Mouse (Mus musculus): ENCODE measurements around the gene Gys2. TPM values are rescaled to one million over a fixed set of nuclear protein-coding genes. Genes with fewer than 3 reads are reported as not detected.

Gene Gys2
- polyA plus RNA-seq, 1 experiment from 2014 or later = 4.4 TPM

DNA sequence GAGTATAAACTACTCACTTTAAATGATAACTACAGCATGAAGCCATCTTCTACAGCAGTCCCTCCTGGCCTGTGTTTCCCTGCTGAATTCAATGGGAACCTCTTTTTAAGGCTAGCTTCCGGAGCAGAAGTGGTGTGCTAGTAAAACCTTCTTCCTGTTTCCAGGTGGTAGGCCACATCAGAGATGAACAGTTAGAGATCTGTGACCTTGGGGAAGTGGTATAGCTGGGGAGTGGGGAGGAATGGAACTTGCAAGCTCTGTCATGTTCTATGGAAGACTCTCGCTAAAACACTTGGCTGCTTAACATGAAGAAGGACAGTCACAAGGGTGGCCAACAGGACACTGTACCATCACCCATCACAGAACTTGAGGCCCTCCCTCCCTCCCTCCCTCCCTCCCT lies 19.6 kb downstream of the Gys2 start:
- no peak overlapping the region for H3K27ac ChIP-seq
- no peak for ATAC-seq (ENCODE audit: insufficient read depth, low FRiP score, low read depth)
- H3K36me3 ChIP-seq = no peaks in the 10 kb centered on the region
- no peaks in the 10 kb centered on the region for H3K9me3 ChIP-seq
- no peak overlapping the region for H3K4me2 ChIP-seq
- no peak overlapping the region for H3K9ac ChIP-seq
- WGBS = 80% methylated on average over 2 of the region's 2 CpGs
- no peak overlapping the region for H3K4me3 ChIP-seq (replicated peaks)
- no peaks in the 10 kb centered on the region for H3K27me3 ChIP-seq (replicated peaks)
- H3K4me1 ChIP-seq = no peaks in the 10 kb centered on the region

DNA sequence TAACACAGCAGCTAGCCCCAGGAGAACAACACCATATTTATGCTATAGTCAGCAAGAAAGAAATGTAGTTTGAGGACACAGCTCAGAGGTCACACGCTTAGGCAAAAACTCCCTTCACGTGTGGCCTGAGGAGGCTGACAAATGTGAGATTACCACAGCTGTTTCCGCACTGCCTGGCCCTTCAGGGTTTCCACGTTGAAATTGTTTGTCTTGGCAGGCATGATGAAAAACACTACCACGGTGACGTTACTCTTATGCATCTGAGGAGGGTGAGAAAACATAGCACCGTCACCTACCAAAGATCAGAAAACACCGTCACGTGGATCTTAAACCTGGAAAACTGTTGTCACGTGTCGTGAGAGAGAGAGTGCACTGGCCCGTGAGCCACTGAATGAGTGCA lies 21.5 kb downstream of the Gys2 start:
- Histone ChIP-seq H3K36me3 (no peaks in the 10 kb centered on the region), H3K4me2 (no peak overlapping the region), H3K9me3 (no peaks in the 10 kb centered on the region), H3K4me1 (no peaks in the 10 kb centered on the region), H3K9ac (no peak overlapping the region), H3K27ac (no peak overlapping the region), H3K27me3 (replicated peaks) (no peaks in the 10 kb centered on the region), H3K4me3 (replicated peaks) (no peak overlapping the region)
- WGBS = 66% methylated on average over 12 of the region's 12 CpGs
- no peak for ATAC-seq (ENCODE audit: insufficient read depth, low FRiP score, low read depth)

DNA sequence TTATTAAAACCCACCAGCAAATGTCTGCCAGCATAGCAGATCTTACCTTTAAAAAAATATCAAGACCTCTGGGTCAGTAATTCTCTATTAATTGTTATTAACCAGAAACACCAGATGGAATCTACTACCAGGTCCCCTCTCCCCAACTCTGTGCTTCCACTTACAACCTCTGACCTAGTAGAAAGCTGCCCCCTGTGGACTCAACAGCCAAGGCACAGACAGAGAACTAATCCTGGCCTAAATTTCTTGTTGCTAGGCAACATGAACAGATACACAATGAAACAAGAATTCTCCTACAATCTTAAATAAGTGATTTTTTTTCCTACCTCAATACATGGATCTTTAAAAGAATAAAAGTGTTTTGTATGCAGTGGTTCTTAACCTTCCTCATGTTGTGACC lies 43.8 kb downstream of the Gys2 start:
- H3K4me2 ChIP-seq = no peak overlapping the region
- no peak overlapping the region for H3K9ac ChIP-seq
- H3K27ac ChIP-seq = no peak overlapping the region
- H3K4me1 ChIP-seq = no peaks in the 10 kb centered on the region
- ATAC-seq (ENCODE audit: insufficient read depth, low FRiP score, low read depth) = no peak
- H3K4me3 ChIP-seq (replicated peaks) = no peak overlapping the region
- H3K36me3 ChIP-seq = no peaks in the 10 kb centered on the region
- no peaks in the 10 kb centered on the region for H3K27me3 ChIP-seq (replicated peaks)
- H3K9me3 ChIP-seq = no peaks in the 10 kb centered on the region

DNA sequence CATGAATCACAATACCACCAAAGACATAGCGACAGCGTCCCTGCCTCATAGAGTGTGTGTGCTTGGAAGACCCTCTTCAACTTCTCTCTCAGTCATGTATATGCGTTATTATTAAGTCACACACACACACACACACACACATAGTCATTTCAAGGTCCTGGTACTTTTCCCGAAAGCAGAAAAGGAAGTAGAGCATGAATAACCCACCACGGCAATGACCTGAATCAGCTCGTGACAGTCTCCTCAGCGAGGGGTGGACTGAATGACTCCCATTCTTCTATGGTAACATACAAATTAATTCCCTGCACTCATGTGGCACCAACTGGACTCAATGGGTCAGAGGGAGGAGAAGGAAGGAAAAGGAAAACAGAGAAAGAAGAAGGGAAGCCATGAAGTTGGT lies 47.9 kb downstream of the Gys2 start:
- no peak for ATAC-seq (ENCODE audit: insufficient read depth, low FRiP score, low read depth)
- Histone ChIP-seq H3K27me3 (replicated peaks) (no peaks in the 10 kb centered on the region), H3K4me3 (replicated peaks) (no peak overlapping the region), H3K9me3 (no peaks in the 10 kb centered on the region), H3K36me3 (no peaks in the 10 kb centered on the region), H3K4me2 (no peak overlapping the region), H3K4me1 (no peaks in the 10 kb centered on the region), H3K27ac (no peak overlapping the region), H3K9ac (no peak overlapping the region)
- 75% methylated on average over 7 of the region's 7 CpGs for WGBS

DNA sequence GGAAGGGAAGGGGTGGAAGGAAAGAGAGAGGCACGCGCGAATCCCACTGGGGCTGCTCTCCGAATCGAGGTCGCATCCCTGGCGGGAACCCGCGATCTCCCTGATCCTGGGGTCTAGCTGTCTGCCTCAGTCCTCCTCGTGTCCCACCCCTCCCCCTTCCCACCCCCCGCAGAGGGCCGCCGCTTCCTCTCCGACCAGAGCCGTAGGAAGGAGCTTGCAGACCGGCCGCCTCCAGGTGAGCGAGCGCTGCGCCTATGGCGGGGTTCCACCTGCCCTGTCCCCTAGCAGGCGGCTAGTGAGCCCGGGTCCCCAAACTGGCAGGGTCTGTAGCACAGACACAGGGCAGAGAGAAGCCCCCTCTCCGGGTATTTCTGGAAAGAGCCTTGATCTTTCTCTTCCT lies 58.3 kb downstream of the Gys2 start:
- Histone ChIP-seq H3K4me3 (replicated peaks) (peak overlapping the region; percentile 19), H3K4me1 (no peaks in the 10 kb centered on the region), H3K27me3 (replicated peaks) (peaks cover 12% of the 10 kb centered on the region), H3K36me3 (no peaks in the 10 kb centered on the region), H3K27ac (no peak overlapping the region), H3K4me2 (peak overlapping the region; percentile 53), H3K9ac (no peak overlapping the region), H3K9me3 (no peaks in the 10 kb centered on the region)
- no peak for ATAC-seq (ENCODE audit: insufficient read depth, low FRiP score, low read depth)
- WGBS = 1% methylated on average over 24 of the region's 24 CpGs

- Histone ChIP-seq H3K4me1 (no peaks in the 10 kb centered on the region), H3K36me3 (no peaks in the 10 kb centered on the region), H3K4me3 (replicated peaks) (no peak overlapping the region), H3K27me3 (replicated peaks) (peaks cover 12% of the 10 kb centered on the region), H3K27ac (no peak overlapping the region), H3K4me2 (no peak overlapping the region), H3K9me3 (no peaks in the 10 kb centered on the region), H3K9ac (no peak overlapping the region)
- no peak for ATAC-seq (ENCODE audit: insufficient read depth, low FRiP score, low read depth)
- 14% methylated on average over 12 of the region's 12 CpGs for WGBS
These were observed 59.1 kb downstream of the Gys2 start for GRCm38 (mm10) chr6:142413845-142414244.

- Histone ChIP-seq H3K9ac (no peak within 1 kb of the TSS), H3K27me3 (replicated peaks) (peaks cover 12% of the 10 kb centered on the region), H3K4me3 (replicated peaks) (no peak within 1 kb of the TSS), H3K36me3 (no peaks in the 10 kb centered on the region), H3K4me2 (no peak within 1 kb of the TSS), H3K4me1 (no peaks in the 10 kb centered on the region), H3K27ac (no peak within 1 kb of the TSS), H3K9me3 (no peaks in the 10 kb centered on the region)
- 56% methylated on average over 11 of the region's 11 CpGs for WGBS
- ATAC-seq (ENCODE audit: insufficient read depth, low FRiP score, low read depth) = no peak
These were observed 59.9 kb downstream of the Gys2 start, which contains the start of gene Spx for GRCm38 (mm10) chr6:142412906-142413491. Gene Spx, plus strand, starts transcription at chr6:142413441.

DNA sequence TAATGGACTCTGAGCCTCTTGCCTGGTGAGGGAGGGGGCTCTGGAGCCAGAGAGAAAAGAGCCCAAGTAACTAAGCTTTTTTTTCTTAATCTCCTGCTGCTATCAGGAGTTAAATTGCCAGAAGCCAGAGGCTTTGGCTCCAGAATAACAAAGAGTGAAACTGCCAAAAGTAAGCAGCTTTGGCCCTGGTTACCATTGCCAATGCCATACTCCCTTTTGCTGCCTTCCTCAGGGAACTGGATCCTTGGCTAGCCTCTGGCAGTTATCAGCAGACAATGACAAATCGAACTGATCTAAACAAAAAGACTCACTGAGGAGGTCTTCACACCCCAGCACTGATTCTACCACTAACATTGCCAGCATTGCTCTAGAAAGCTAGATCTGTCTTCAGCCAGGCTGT lies 61.8 kb downstream of the Gys2 start:
- Histone ChIP-seq H3K9ac (no peak overlapping the region), H3K4me3 (replicated peaks) (no peak overlapping the region), H3K4me2 (no peak overlapping the region), H3K4me1 (no peaks in the 10 kb centered on the region), H3K36me3 (no peaks in the 10 kb centered on the region), H3K9me3 (no peaks in the 10 kb centered on the region), H3K27me3 (replicated peaks) (peaks cover 12% of the 10 kb centered on the region), H3K27ac (no peak overlapping the region)
- no peak for ATAC-seq (ENCODE audit: insufficient read depth, low FRiP score, low read depth)
- WGBS = 16% methylated on average over 1 of the region's 1 CpGs

- Histone ChIP-seq H3K4me2 (no peak overlapping the region), H3K27me3 (replicated peaks) (no peaks in the 10 kb centered on the region), H3K4me1 (no peaks in the 10 kb centered on the region), H3K4me3 (replicated peaks) (no peak overlapping the region), H3K36me3 (peaks cover 22% of the 10 kb centered on the region), H3K27ac (no peak overlapping the region), H3K9me3 (no peaks in the 10 kb centered on the region), H3K9ac (no peak overlapping the region)
- ATAC-seq (ENCODE audit: insufficient read depth, low FRiP score, low read depth) = no peak
- WGBS = 89% methylated on average over 6 of the region's 6 CpGs
These were observed 77.2 kb downstream of the Gys2 start for GRCm38 (mm10) chr6:142395756-142396155.

DNA sequence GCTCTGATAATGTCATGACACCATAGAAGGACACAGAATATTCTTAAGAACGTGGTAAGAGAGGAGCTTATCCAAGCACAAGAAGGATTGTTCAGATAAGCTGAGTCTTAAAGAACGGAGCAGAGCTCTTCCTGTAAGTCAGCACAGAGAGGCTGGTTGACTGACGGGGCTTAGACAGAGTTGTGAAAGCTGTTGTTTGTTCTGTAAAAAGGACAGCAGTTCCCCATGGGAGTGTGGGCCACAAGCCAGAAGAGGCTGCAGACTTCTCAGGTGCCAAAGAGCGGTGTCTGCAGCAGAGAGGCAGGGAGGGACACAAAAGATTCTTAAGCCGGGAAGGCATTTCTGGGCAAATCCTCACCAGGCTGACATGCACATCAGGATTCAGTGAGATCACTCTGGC lies 78.2 kb downstream of the Gys2 start:
- H3K4me1 ChIP-seq = no peaks in the 10 kb centered on the region
- H3K9me3 ChIP-seq = no peaks in the 10 kb centered on the region
- WGBS = 85% methylated on average over 5 of the region's 5 CpGs
- H3K36me3 ChIP-seq = peaks cover 19% of the 10 kb centered on the region
- ATAC-seq (ENCODE audit: insufficient read depth, low FRiP score, low read depth) = no peak
- no peaks in the 10 kb centered on the region for H3K27me3 ChIP-seq (replicated peaks)
- H3K27ac ChIP-seq = no peak overlapping the region
- no peak overlapping the region for H3K4me3 ChIP-seq (replicated peaks)
- H3K4me2 ChIP-seq = no peak overlapping the region
- H3K9ac ChIP-seq = no peak overlapping the region

GRCm38 (mm10) chr6:142392312-142392711 lies 80.6 kb downstream of the Gys2 start:
- Histone ChIP-seq H3K4me1 (peaks cover 12% of the 10 kb centered on the region; the same call in 1 of the 2 replicates), H3K4me2 (no peak overlapping the region), H3K9ac (no peak overlapping the region), H3K36me3 (peaks cover 19% of the 10 kb centered on the region), H3K27me3 (replicated peaks) (no peaks in the 10 kb centered on the region), H3K4me3 (replicated peaks) (no peak overlapping the region), H3K9me3 (no peaks in the 10 kb centered on the region), H3K27ac (no peak overlapping the region)
- ATAC-seq (ENCODE audit: insufficient read depth, low FRiP score, low read depth) = no peak
- WGBS = 74% methylated on average over 5 of the region's 5 CpGs

GRCm38 (mm10) chr6:142389101-142389500 lies 83.8 kb downstream of the Gys2 start:
- Histone ChIP-seq H3K9me3 (no peaks in the 10 kb centered on the region), H3K9ac (no peak overlapping the region), H3K4me3 (replicated peaks) (no peak overlapping the region), H3K36me3 (peaks cover 8% of the 10 kb centered on the region; the same call in 1 of the 2 replicates), H3K27ac (no peak overlapping the region), H3K4me1 (peaks cover 12% of the 10 kb centered on the region; the same call in 1 of the 2 replicates), H3K4me2 (no peak overlapping the region), H3K27me3 (replicated peaks) (no peaks in the 10 kb centered on the region)
- no peak for ATAC-seq (ENCODE audit: insufficient read depth, low FRiP score, low read depth)
- WGBS = 83% methylated on average over 2 of the region's 2 CpGs

GRCm38 (mm10) chr6:142387755-142388271 lies 85.1 kb downstream of the Gys2 start:
- Histone ChIP-seq H3K9ac (peak overlapping the region; percentile 93), H3K9me3 (no peaks in the 10 kb centered on the region), H3K36me3 (peaks cover under 1% of the 10 kb centered on the region; the same call in 1 of the 2 replicates), H3K27ac (no peak overlapping the region), H3K4me2 (peak overlapping the region; percentile 70), H3K27me3 (replicated peaks) (no peaks in the 10 kb centered on the region), H3K4me1 (peaks cover 12% of the 10 kb centered on the region; the same call in 1 of the 2 replicates), H3K4me3 (replicated peaks) (peak overlapping the region; percentile 99)
- 15% methylated on average over 8 of the region's 8 CpGs for WGBS
- ATAC-seq (ENCODE audit: insufficient read depth, low FRiP score, low read depth) = no peak
